In the genomic region with DNA sequence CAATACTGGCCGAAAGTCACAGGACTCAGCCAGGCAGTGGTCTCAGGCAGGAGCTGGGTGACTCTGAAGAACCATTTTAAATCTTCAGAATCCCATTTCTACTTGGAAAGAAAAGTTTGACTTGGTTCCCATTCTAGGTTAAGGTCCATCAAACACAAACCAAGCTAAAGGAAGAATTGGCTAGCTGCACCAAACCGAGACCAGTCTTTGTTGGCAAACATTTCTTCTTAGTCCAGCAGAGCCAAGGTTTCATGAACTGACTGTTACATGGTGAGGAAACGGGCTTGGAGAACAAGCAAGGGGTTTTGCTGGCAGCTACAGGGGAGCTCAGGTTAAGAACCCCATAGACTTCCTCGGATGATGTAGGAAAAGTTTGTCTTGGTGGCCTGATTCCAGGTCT, we compare ENCODE assay signal across 23 mouse cellular contexts.
"Had no signal": no experiment of that assay in that cellular context is flagged by ENCODE, and none has a peak within 500 bp of the region (broad histone marks: within the 10 kb centered on the region; RNA-seq: fewer than 3 reads in every experiment).

No protein-coding gene starts in this region.

- H3K27me3 ChIP-seq: limb, embryonic 13.5 days; liver, embryonic 15.5 days; lung, embryonic 15.5 days; neural tube, embryonic 12.5 days; neural tube, embryonic 15.5 days had no signal

- H3K9ac ChIP-seq: limb, embryonic 13.5 days; liver, embryonic 15.5 days; lung, embryonic 15.5 days; neural tube, embryonic 12.5 days; neural tube, embryonic 15.5 days had no signal

- H3K4me2 ChIP-seq: limb, embryonic 13.5 days; liver, embryonic 11.5 days; liver, embryonic 15.5 days; lung, embryonic 15.5 days; midbrain, embryonic 11.5 days; neural tube, embryonic 12.5 days; neural tube, embryonic 15.5 days had no signal

- H3K4me3 ChIP-seq: limb, embryonic 13.5 days; liver, embryonic 15.5 days; lung, embryonic 15.5 days; neural tube, embryonic 12.5 days; neural tube, embryonic 15.5 days had no signal

- H3K4me1 ChIP-seq: limb, embryonic 13.5 days; liver, embryonic 15.5 days; lung, embryonic 15.5 days; neural tube, embryonic 12.5 days; neural tube, embryonic 15.5 days had no signal

- DNase-seq: kidney, postnatal 25 days; layer of hippocampus, postnatal 36 days; left cerebral cortex, postnatal 4 days; lung, adult 18-20 months; lung, postnatal 14 days; lung, postnatal 4 days; midbrain, embryonic 14.5 days; right cerebral cortex, adult 18-20 months; right cerebral cortex, postnatal 14 days; right cerebral cortex, postnatal 4 days; thymus, adult 2 months; thymus, postnatal 14 days; thymus, postnatal 4 days had no signal

- H3K27ac ChIP-seq: limb, embryonic 13.5 days; liver, embryonic 15.5 days; lung, embryonic 15.5 days; neural tube, embryonic 12.5 days; neural tube, embryonic 15.5 days; stomach, postnatal 0 days had no signal

- H3K36me3 ChIP-seq: limb, embryonic 13.5 days; liver, embryonic 15.5 days; lung, embryonic 15.5 days; neural tube, embryonic 12.5 days; neural tube, embryonic 15.5 days had no signal

- ATAC-seq: inflammation-experienced regulatory T-cells, adult 6 months; intestine, embryonic 16.5 days had no signal

- H3K9me3 ChIP-seq: limb, embryonic 13.5 days; liver, embryonic 15.5 days; lung, embryonic 15.5 days; neural tube, embryonic 12.5 days; neural tube, embryonic 15.5 days had no signal
